Comparison of ENCODE assay signal across 9 mouse cellular contexts in the genomic region with DNA sequence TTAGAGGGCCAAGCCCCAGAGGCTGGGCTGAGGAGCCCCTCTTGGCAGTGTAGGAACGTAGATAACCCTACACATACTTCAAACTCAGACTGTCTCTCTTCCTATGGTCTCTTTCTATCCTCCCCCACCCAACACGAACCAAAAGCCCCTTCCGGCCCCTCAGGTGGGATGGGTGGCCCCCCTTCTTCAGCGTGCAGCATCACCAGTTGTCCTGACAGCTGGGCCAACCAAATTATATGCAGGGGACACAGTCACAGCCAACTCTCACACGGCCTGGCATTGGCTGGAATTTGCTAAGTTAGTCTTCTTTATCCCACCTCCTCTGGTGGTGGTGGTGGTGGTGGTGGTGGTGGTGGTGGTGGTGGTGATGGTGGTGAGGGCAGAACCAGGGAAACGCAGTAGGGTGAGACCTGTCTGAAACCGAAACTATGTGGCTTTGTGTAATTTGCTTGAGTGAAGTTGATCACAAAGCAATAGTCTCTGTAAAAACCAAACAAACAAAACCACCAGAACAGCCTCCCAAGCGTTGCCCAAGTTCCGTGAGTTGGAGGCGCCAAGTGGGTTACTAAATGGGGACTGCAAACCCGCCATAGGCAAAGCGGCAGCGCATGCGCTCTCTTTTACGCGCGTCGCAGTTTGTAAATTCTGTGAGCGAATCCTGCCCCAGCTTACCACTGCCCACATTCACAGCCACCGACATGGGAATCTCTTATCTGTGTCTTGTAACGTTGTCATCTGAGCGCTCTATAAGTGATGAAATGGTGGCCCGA. TPM values are rescaled to one million over a fixed set of nuclear protein-coding genes. Genes with fewer than 3 reads are reported as not detected.
DNase-seq lines count a peak whose midpoint lies in the region; ATAC-seq and TF ChIP-seq lines count a peak whose summit lies in the region.
"Had no signal": no experiment of that assay in that cellular context is flagged by ENCODE, and none has a peak within 500 bp of the region (broad histone marks: within the 10 kb centered on the region; RNA-seq: fewer than 3 reads in every experiment).

No protein-coding gene starts in this region.

- peak overlapping the region; percentile 35 for H3K4me3 ChIP-seq in heart, embryonic 15.5 days
- H3K4me3 ChIP-seq in MEL (ENCODE audit: control insufficient read depth in 1 of 2, insufficient read depth in 1 of 2, low read depth in 2 of 2, low read length in 2 of 2): peak overlapping the region; percentile 24 to 34; a peak in 2 of 4 replicates
- peak overlapping the region; percentile 16 for H3K4me3 ChIP-seq in forebrain, postnatal 0 days (ENCODE audit: low read depth, low read length)
- H3K4me3 ChIP-seq in liver, postnatal 0 days (ENCODE audit: low read depth, low read length): peak overlapping the region; percentile 28
- H3K4me3 ChIP-seq in stomach, embryonic 14.5 days (ENCODE audit: low read depth, low read length): peak overlapping the region; percentile 3; the same call in 1 of the 2 replicates

- intact Hi-C loops in heart, postnatal 25 days (cut with DNase I): loop anchor here (5.0 to 10.0 kb wide), 2 partner anchors 43 to 210 kb away; no protein-coding TSS in a partner anchor

- H3K36me3 ChIP-seq in heart, embryonic 15.5 days: no peaks in the 10 kb centered on the region
- no peaks in the 10 kb centered on the region for H3K36me3 ChIP-seq in MEL (ENCODE audit: control insufficient read depth in 1 of 2, insufficient read depth in 2 of 2, low read length in 2 of 2)
- H3K36me3 ChIP-seq in forebrain, postnatal 0 days (ENCODE audit: insufficient read depth): no peaks in the 10 kb centered on the region
- H3K36me3 ChIP-seq in liver, postnatal 0 days (replicated peaks; ENCODE audit: insufficient read depth, low read length): no peaks in the 10 kb centered on the region
- no peaks in the 10 kb centered on the region for H3K36me3 ChIP-seq in stomach, embryonic 14.5 days (ENCODE audit: control insufficient read depth, insufficient read depth, low read length)
- H3K36me3 ChIP-seq: G1E had no signal

- TF ChIP-seq POLR2A in MEL (IDR thresholded peaks at IDR 0.05; ENCODE audit: control insufficient read depth in 1 of 2, insufficient read depth in 1 of 2, low read depth in 1 of 2, low read length in 2 of 2, poor library complexity in 1 of 2): no peak

- no peak for TF ChIP-seq CTCF in MEL (IDR thresholded peaks at IDR 0.05 in 2 of 3, conservative IDR thresholded peaks at IDR 0.05 in 1 of 3; ENCODE audit: control insufficient read depth in 1 of 3, insufficient read depth in 1 of 3, low read depth in 2 of 3, low read length in 3 of 3, poor library complexity in 1 of 3, severe bottlenecking in 1 of 3)
- TF ChIP-seq CTCF in forebrain, postnatal 0 days (IDR thresholded peaks at IDR 0.05; ENCODE audit: low read depth): no peak
- no peak for TF ChIP-seq CTCF in liver, postnatal 0 days (IDR thresholded peaks at IDR 0.05; ENCODE audit: low read depth)

- no peaks in the 10 kb centered on the region for H3K79me2 ChIP-seq in MEL (ENCODE audit: control insufficient read depth, insufficient read depth, low read length, poor library complexity)

- H3K9me3 ChIP-seq in heart, embryonic 15.5 days (replicated peaks): no peaks in the 10 kb centered on the region
- no peaks in the 10 kb centered on the region for H3K9me3 ChIP-seq in MEL (replicated peaks; ENCODE audit: insufficient read depth, low read length)
- H3K9me3 ChIP-seq in forebrain, postnatal 0 days (ENCODE audit: low read length): no peaks in the 10 kb centered on the region
- no peaks in the 10 kb centered on the region for H3K9me3 ChIP-seq in liver, postnatal 0 days (ENCODE audit: low read length)
- no peaks in the 10 kb centered on the region for H3K9me3 ChIP-seq in stomach, embryonic 14.5 days (ENCODE audit: control insufficient read depth, low read depth, low read length)
- H3K9me3 ChIP-seq: G1E had no signal

- ATAC-seq in heart, embryonic 15.5 days (replicated peaks; ENCODE audit: insufficient number of reproducible peaks, insufficient read depth, low FRiP score, low read depth): no peak
- ATAC-seq in forebrain, postnatal 0 days: no peak
- ATAC-seq in liver, postnatal 0 days: peak; percentile 32
- no peak for ATAC-seq in stomach, embryonic 14.5 days (ENCODE audit: insufficient number of reproducible peaks, insufficient read depth, low FRiP score, low read depth)

- DNase-seq in heart, postnatal 25 days (ENCODE audit: low spot score): no peak
- peak; percentile 61 for DNase-seq in MEL (ENCODE audit: low read depth, low spot score)
- DNase-seq in forebrain, postnatal 0 days: no peak
- peak; percentile 45 for DNase-seq in liver, postnatal 0 days
- no peak for DNase-seq in adipocyte (ENCODE audit: low spot score)
- DNase-seq in cerebellum, postnatal 25 days: no peak

- H3K4me1 ChIP-seq in heart, embryonic 15.5 days (replicated peaks): peaks cover 15% of the 10 kb centered on the region
- H3K4me1 ChIP-seq in MEL (ENCODE audit: control insufficient read depth in 1 of 2, insufficient read depth in 2 of 2, low read length in 2 of 2): peaks cover 0 to 3% of the 10 kb centered on the region in 2 experiments; a peak in 1 of 4 replicates
- peaks cover 7% of the 10 kb centered on the region; the same call in 1 of the 2 replicates for H3K4me1 ChIP-seq in forebrain, postnatal 0 days (ENCODE audit: insufficient read depth)
- peaks cover 33% of the 10 kb centered on the region for H3K4me1 ChIP-seq in liver, postnatal 0 days (ENCODE audit: insufficient read depth)
- 0 out of 2 replicates have a peak, but pooled peaks cover 3% of the 10 kb centered on the region for H3K4me1 ChIP-seq in stomach, embryonic 14.5 days (ENCODE audit: control insufficient read depth, insufficient read depth, low read length)

- no peak overlapping the region for H3K9ac ChIP-seq in heart, embryonic 15.5 days
- peak overlapping the region; percentile 7; the same call in 1 of the 2 replicates for H3K9ac ChIP-seq in MEL (ENCODE audit: control insufficient read depth, low read depth, low read length, poor library complexity, severe bottlenecking)
- H3K9ac ChIP-seq in forebrain, postnatal 0 days: no peak overlapping the region
- H3K9ac ChIP-seq in liver, postnatal 0 days (replicated peaks): no peak overlapping the region
- H3K9ac ChIP-seq in stomach, embryonic 14.5 days (replicated peaks; ENCODE audit: low read depth, low read length): no peak overlapping the region

- no peak for TF ChIP-seq EP300 in MEL (IDR thresholded peaks at IDR 0.05; ENCODE audit: low read depth in 1 of 2, low read length in 2 of 2)
- TF ChIP-seq EP300 in liver, postnatal 0 days (IDR thresholded peaks at IDR 0.05; ENCODE audit: low read depth): no peak

- peaks cover 49% of the 10 kb centered on the region for H3K27me3 ChIP-seq in heart, embryonic 15.5 days
- peaks cover under 1 to 2% of the 10 kb centered on the region in 2 experiments; a peak in 3 of 4 replicates for H3K27me3 ChIP-seq in MEL (ENCODE audit: control insufficient read depth in 1 of 2, insufficient read depth in 2 of 2, low read length in 2 of 2)
- H3K27me3 ChIP-seq in forebrain, postnatal 0 days (ENCODE audit: insufficient read depth, low read length): no peaks in the 10 kb centered on the region; the same call in 1 of the 2 replicates
- H3K27me3 ChIP-seq in liver, postnatal 0 days (ENCODE audit: insufficient read depth, low read length): 0 out of 2 replicates have a peak, but pooled peaks cover 6% of the 10 kb centered on the region
- H3K27me3 ChIP-seq in stomach, embryonic 14.5 days (ENCODE audit: control insufficient read depth, insufficient read depth, low read length): peaks cover 3% of the 10 kb centered on the region; the same call in 1 of the 2 replicates

- no peak for TF ChIP-seq RAD21 in MEL (IDR thresholded peaks at IDR 0.05; ENCODE audit: low read depth, low read length)

- WGBS in heart, embryonic 15.5 days: 22% methylated on average over 23 of the region's 23 CpGs
- WGBS in forebrain, postnatal 0 days: 43% methylated on average over 23 of the region's 23 CpGs
- WGBS in liver, postnatal 0 days (ENCODE audit: insufficient replicate concordance): 20% methylated on average over 23 of the region's 23 CpGs
- 35% methylated on average over 23 of the region's 23 CpGs for WGBS in stomach, embryonic 14.5 days

- no peak overlapping the region for H3K27ac ChIP-seq in heart, embryonic 15.5 days
- no peak overlapping the region for H3K27ac ChIP-seq in MEL (ENCODE audit: control insufficient read depth, low read depth, low read length)
- no peak overlapping the region for H3K27ac ChIP-seq in forebrain, postnatal 0 days (ENCODE audit: low read depth, low read length)
- peak overlapping the region; percentile 70 for H3K27ac ChIP-seq in liver, postnatal 0 days (ENCODE audit: low read depth)
- no peak overlapping the region for H3K27ac ChIP-seq in stomach, embryonic 14.5 days (ENCODE audit: low read length)

- peak overlapping the region; percentile 60 for H3K4me2 ChIP-seq in heart, embryonic 15.5 days
- peak overlapping the region; percentile 34 for H3K4me2 ChIP-seq in forebrain, postnatal 0 days (ENCODE audit: low read depth)
- H3K4me2 ChIP-seq in liver, postnatal 0 days (ENCODE audit: low read depth, low read length): peak overlapping the region; percentile 66
- peak overlapping the region; percentile 22 for H3K4me2 ChIP-seq in stomach, embryonic 14.5 days (replicated peaks; ENCODE audit: low read depth, low read length)

RNA-seq across cellular contexts. Expression of gene Slc35c1, which starts 24.1 kb away (rescaled TPM):
- 6.9 and 11.6 TPM in 2 replicates for polyA plus RNA-seq in heart, embryonic 15.5 days (2015; fragmentation: Nextera tagmentation; extraction: Ambion mirVana)
- total RNA-seq in heart, postnatal 25 days (2021): 1 to 10 TPM; 6.1 to 6.6 TPM
- total RNA-seq in MEL (2012; rRNA removed): 14.4 and 16.8 TPM in 2 replicates
- polyA plus RNA-seq in MEL (2012; ENCODE audit: insufficient read depth in 1 of 2, insufficient read length in 2 of 2, low read depth in 1 of 2, low replicate concordance in 2 of 2, missing spikeins in 1 of 2): 10 to 100 TPM in 1 of 2 experiments, not detected in 1; 64.5 TPM
- total RNA-seq in forebrain, postnatal 0 days (2014; rRNA removed): 4.6 and 9.1 TPM in 2 replicates
- polyA plus RNA-seq in forebrain, postnatal 0 days (2015; fragmentation: Nextera tagmentation; extraction: Ambion mirVana): 13.1 and 14.4 TPM in 2 replicates
- polyA plus RNA-seq in liver, postnatal 0 days (2015; fragmentation: Nextera tagmentation; extraction: Ambion mirVana): 9.0 and 9.3 TPM in 2 replicates
- 19.2 and 21.7 TPM in 2 replicates for polyA plus RNA-seq in stomach, embryonic 14.5 days (2014; fragmentation: Nextera tagmentation; extraction: Ambion mirVana)

RNA-seq across cellular contexts. Expression of gene Cry2, which starts 50.6 kb away (rescaled TPM):
- 15.8 and 20.9 TPM in 2 replicates for polyA plus RNA-seq in heart, embryonic 15.5 days (2015; fragmentation: Nextera tagmentation; extraction: Ambion mirVana)
- total RNA-seq in heart, postnatal 25 days (2021): 10 to 100 TPM; 14.2 to 25.9 TPM
- 13.3 and 16.4 TPM in 2 replicates for total RNA-seq in MEL (2012; rRNA removed)
- 10 to 100 TPM in 1 of 2 experiments, not detected in 1; 36.2 TPM for polyA plus RNA-seq in MEL (2012; ENCODE audit: insufficient read depth in 1 of 2, insufficient read length in 2 of 2, low read depth in 1 of 2, low replicate concordance in 2 of 2, missing spikeins in 1 of 2)
- 26.5 and 36.7 TPM in 2 replicates for total RNA-seq in forebrain, postnatal 0 days (2014; rRNA removed)
- polyA plus RNA-seq in forebrain, postnatal 0 days (2015; fragmentation: Nextera tagmentation; extraction: Ambion mirVana): 28.5 and 43.2 TPM in 2 replicates
- polyA plus RNA-seq in liver, postnatal 0 days (2015; fragmentation: Nextera tagmentation; extraction: Ambion mirVana): 9.6 and 11.9 TPM in 2 replicates
- 24.2 and 25.7 TPM in 2 replicates for polyA plus RNA-seq in stomach, embryonic 14.5 days (2014; fragmentation: Nextera tagmentation; extraction: Ambion mirVana)

Comparison
In these comparisons a context has a peak if more than half of its experiments do, and no peak if none do; other contexts are left out.
1. DNase-seq: peak in MEL (single experiment) and liver, postnatal 0 days (single experiment); none in heart, postnatal 25 days (single experiment), forebrain, postnatal 0 days (single experiment), adipocyte (single experiment) and cerebellum, postnatal 25 days (0 of 2).
2. Peak in every context shown above with its lines, with median percentiles within 50 percentile points of each other: H3K4me2 ChIP-seq and H3K4me3 ChIP-seq.